Mouse (Mus musculus): Measurements from ENCODE around the gene Nlrp5.
"Not testable (repeated sequence)": the region's sequence is repeated elsewhere in the genome, so short reads cannot be mapped to it uniquely, and the experiment has no call there.

- TF ChIP-seq CTCF, POLR2A (IDR thresholded peaks at IDR 0.05; ENCODE audit: extremely low read depth, insufficient read depth, low read length): not testable (repeated sequence)
Observed at GRCm38 (mm10) chr7:23470832-23471231, 85.1 kb downstream of the Nlrp5 start.
